Mouse (Mus musculus) left cerebral cortex, postnatal 25 days (tissue): ENCODE measurements around the gene Hoxd13. TPM values are rescaled to one million over a fixed set of nuclear protein-coding genes. Genes with fewer than 3 reads are reported as not detected.

Experiments used
- DNase-seq, 2 experiments: peaks; one replicate each; pipeline ENCODE4 v3.0.0; 2022; ENCODE audit warnings: low spot score in 2 of 2, mixed read lengths in 1 of 2
- intact Hi-C: fragments of 180-260 bp; cut with DNase I; formaldehyde crosslinking; loops from one replicate; pipeline ENCODE4 v1.15.1; 2025
- microRNA-seq, 2 experiments: library from miRNA; unstranded; fragments of <30 nt; microRNA quantifications; one replicate each; pipeline ENCODE4 v1.2.0; 2022
- total RNA-seq, 2 experiments: library from RNA; stranded (reverse); gene quantifications; 2 replicates each; pipeline ENCODE4 v1.2.3; 2021

Gene Hoxd13
- total RNA-seq, 2 experiments from 2014 or later: not detected

DNA sequence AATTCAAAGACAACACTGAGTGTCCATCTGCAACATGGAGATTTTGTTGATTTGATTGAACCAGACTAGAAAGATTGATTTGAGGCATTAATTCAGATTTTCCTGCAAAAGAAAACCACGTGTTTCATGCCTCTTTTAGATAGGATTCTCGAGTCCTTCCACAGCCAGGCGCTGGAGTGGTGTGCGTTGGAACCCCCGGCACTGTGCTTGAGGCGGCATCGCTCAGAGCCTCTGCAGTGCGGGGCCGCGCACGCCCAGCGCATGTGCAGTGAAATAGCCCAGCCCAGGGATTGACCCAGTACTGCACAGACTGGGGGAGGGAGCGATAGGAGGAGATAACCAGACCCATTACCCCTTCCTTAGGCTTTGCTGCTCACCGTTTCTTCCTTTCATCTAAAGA lies 46.8 kb downstream of the Hoxd13 start:
- no peak for DNase-seq
- intact Hi-C loops: loop anchor here (1.0 to 5.0 kb wide), 3 partner anchors 249 to 597 kb away; no protein-coding TSS in a partner anchor

DNA sequence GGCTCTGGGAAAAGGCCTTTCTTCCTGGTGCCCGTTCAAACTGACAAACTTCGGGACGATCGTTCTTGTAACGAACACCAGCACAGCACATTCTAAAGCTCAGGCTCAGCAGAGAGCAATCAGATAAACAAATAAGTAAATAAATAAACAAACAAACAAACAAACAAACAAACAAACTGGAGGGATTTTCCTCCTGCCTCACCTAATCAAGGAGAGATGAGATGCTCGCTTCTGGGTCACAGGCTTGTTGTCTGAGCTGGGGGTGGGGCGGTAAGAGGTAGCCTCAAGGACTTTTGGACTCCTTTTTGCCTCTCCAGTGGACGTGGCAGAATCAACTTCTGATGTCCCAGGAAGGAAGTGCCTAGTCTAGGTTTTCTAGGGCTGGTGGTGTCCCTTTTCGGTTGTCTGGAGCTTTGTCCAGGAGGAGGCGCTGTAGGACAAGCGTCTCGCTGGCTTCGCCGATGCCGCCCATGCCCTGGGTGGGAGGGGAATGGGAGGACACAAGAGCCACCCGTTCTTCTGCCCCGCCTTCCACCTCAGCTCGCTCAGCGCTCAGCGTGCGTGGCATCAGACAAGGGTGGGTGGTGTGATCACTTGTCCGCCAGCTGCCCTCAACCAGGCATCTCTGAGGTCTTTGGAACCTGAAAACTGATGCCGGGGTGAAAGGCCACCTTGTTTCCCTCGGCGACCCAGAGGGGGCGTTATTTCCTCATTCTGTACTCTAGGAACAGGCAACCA lies 47.6 kb downstream of the Hoxd13 start:
- intact Hi-C loops: loop anchor here (1.0 to 5.0 kb wide), 4 partner anchors 249 to 597 kb away; no protein-coding TSS in a partner anchor
- peak; percentile 66 to 70 for DNase-seq

DNA sequence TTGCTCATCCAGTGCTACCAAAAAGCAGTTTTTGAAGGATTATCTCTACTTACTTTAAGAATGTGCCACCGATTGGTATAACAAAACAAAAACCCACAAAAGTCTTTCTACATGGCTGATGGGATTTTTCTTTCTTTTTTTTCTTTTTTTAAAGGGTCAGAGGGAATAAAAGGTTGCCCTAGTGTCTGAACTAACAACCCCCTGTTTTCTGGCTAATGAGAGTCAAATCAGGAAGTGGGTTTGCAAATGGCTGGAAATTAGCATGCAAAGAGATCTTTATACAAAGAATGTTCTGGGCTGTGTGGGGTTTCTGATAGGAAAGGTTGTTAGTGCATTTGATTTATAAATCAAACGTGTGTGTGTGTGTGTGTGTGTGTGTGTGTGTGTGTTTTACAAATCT lies 52.3 kb downstream of the Hoxd13 start:
- no peak for DNase-seq
- intact Hi-C loops: no loop called here

DNA sequence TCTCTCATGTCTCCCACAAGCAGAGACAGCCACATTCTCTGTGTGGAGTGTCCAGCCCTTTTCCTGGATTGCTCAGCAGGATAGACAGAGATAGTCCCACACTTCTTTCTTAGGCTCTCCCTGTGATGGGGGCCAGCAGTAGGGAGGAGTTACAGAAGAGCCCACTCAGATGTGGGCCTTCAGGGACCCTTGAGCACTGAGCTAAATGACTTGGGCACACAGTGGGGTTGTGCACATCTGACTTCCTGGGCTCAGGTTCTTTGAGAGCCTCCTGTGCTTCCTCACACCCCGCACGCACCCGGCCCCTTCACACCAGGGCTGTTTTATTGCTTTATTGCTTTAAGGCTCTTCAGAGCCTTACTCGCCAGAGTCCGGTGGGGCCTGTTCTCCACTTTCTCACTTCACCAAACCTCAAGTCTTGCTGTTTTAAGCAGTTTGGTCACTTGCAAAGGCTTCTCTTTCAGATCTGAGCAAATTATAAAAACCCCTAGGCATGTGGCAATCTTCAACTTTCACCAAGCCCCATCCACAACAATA lies 52.9 kb downstream of the Hoxd13 start:
- intact Hi-C loops: no loop called here
- DNase-seq: no peak

Small RNA genes within 50 kb of the gene (microRNA-seq; reads per million reads assigned to microRNA genes)
- 0 reads per million in 2 experiments for gene Gm44463

Other genes with a start within 250 kb of the Hoxd13 start
- 10 to 100 TPM; 69.7 to 77.6 TPM for gene Lnpk, start 88.9 kb upstream of the Hoxd13 start, total RNA-seq
- not detected for gene Evx2, start 8.8 kb upstream of the Hoxd13 start, total RNA-seq
- gene Hoxd12, start 6.7 kb downstream of the Hoxd13 start, total RNA-seq: not detected
- not detected for gene Hoxd11, start 11.2 kb downstream of the Hoxd13 start, total RNA-seq
- not detected for gene Hoxd10, start 23.6 kb downstream of the Hoxd13 start, total RNA-seq
- gene Hoxd9, start 29.4 kb downstream of the Hoxd13 start, total RNA-seq: not detected
- under 1 TPM in 1 of 2 experiments, not detected in 1; 0.14 TPM for gene Hoxd8, start 36.3 kb downstream of the Hoxd13 start, total RNA-seq
- gene Hoxd3, start 43.6 kb downstream of the Hoxd13 start, total RNA-seq: not detected
- gene Hoxd4, start 43.6 kb downstream of the Hoxd13 start, total RNA-seq: not detected
- gene Gm28230, start 58.4 kb downstream of the Hoxd13 start, total RNA-seq: not detected
- gene Hoxd1, start 94.7 kb downstream of the Hoxd13 start, total RNA-seq: under 1 TPM in 1 of 2 experiments, not detected in 1; 0.37 TPM
- 10 to 100 TPM; 43.5 to 49.0 TPM for gene Mtx2, start 157.5 kb downstream of the Hoxd13 start, total RNA-seq